Mouse (Mus musculus): ENCODE data around the gene Spata21.

GRCm38 (mm10) chr4:141161699-141162208 is 73.6 kb downstream of the Spata21 start:
- TF ChIP-seq CTCF (IDR thresholded peaks at IDR 0.05; ENCODE audit: low read depth, low read length) (no peak), GATA1 (IDR thresholded peaks at IDR 0.05; ENCODE audit: borderline replicate concordance, low read length) (no peak), GATA2 (IDR thresholded peaks at IDR 0.05; ENCODE audit: borderline replicate concordance, low read depth, low read length) (no peak), POLR2AphosphoS5 (IDR thresholded peaks at IDR 0.05; ENCODE audit: insufficient replicate concordance, low read depth, low read length) (no peak)

All from G1E (cell line).